Mouse (Mus musculus) ES-E14 (cell line): ENCODE data around the gene Wnt10b.

Experiments
- CHD2 ChIP-seq: IDR thresholded peaks from 2 replicates; pipeline ENCODE4 v1.6.1; 2014; ENCODE audit warnings: mild to moderate bottlenecking, low read depth, low read length, inconsistent platforms
- MAFK ChIP-seq: IDR thresholded peaks from 2 replicates; pipeline ENCODE4 v1.6.1; 2014; ENCODE audit warnings: mild to moderate bottlenecking, low read depth, low read length, inconsistent platforms; ENCODE audit not compliant: insufficient read depth

GRCm38 (mm10) chr15:98729791-98730545, 48.0 kb downstream of the Wnt10b start:
- no peak for TF ChIP-seq MAFK
- TF ChIP-seq CHD2, result no peak
